Mouse (Mus musculus) cerebellum, adult 2 months (tissue): ENCODE measurements around the gene Med13.

Source experiments
- CTCF ChIP-seq: fragments of 200-500 bp; IDR thresholded peaks from 2 replicates; pipeline ENCODE4 v1.5.1; 2011; ENCODE audit warnings: low read depth, mild to moderate bottlenecking, control low read depth, low read length, moderate library complexity, borderline replicate concordance; ENCODE audit not compliant: insufficient read depth
- POLR2A ChIP-seq: fragments of 200-500 bp; IDR thresholded peaks from 2 replicates; pipeline ENCODE4 v1.6.1; 2011; ENCODE audit warnings: low read length, control low read depth, borderline replicate concordance; ENCODE audit not compliant: insufficient read depth

DNA sequence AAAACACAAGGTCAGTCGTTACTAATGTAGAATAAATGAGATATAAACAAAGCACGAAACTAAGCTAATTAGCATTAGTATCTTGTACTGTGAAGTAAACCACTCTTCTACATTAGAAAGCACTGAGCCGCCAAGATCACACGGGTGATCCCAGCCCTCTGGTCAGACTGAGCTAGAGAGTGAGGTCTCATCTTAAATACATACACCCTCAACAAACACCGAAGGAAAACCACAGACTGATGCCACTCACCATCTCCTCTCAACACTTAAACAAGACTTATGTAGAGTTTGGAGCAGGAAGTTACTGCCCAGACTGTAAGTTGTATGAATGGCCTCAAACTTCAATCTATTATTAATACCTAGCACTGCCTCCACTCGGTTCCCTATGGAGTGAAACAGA lies 47.1 kb downstream of the Med13 start:
- TF ChIP-seq CTCF (no peak), POLR2A (no peak)
